Mouse (Mus musculus): Measurements from ENCODE around the gene Scp2.
A peak's percentile ranks its signal among the peaks of the same experiment; 100 is the strongest.

The Scp2 gene

GRCm38 (mm10) chr4:108059601-108060379 is 85.0 kb downstream of the Scp2 start:
- no peak for DNase-seq (ENCODE audit: extremely low spot score)

DNA sequence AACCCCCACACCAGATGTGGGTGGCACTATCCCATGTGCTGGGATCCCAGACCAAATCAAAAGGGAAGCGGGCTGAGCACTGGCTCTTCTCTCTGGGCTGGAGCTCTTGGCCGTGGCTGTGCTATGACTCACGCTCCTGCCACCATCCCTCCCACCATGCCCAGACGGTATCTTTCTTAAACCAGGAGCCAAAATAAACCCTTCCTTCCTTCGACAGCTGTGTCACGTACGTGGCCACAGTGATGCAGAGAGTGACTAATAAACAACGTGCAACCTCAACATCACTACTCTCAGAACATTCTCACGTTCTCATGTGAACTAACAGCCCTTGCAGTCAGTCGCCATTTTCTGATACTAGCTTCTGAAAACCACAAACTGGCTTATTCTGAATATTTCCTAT is 86.6 kb downstream of the Scp2 start:
- no peak for DNase-seq (ENCODE audit: extremely low spot score)

- no peak for DNase-seq (ENCODE audit: extremely low spot score)
These were observed 87.6 kb downstream of the Scp2 start for GRCm38 (mm10) chr4:108057247-108057646.

DNA sequence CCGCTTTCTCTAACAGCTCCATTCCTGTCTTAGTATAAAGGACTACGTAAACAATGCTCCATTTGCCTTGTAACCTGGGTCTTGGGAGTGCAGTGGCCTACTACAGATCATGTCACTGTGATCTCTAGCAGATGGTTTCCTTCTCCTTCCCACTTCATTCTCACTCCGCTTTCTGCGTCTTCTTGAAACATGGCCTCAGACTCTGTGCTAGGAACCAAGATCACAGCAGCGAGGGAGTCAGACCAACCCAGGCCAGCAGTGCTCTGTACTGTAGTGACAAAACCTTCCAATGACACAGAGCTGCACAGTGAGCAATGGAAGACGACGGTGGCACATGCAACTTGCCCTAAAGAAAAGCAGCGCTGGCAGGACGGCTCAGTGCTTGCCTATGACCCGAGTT is 88.9 kb downstream of the Scp2 start:
- no peak for DNase-seq (ENCODE audit: extremely low spot score)

DNA sequence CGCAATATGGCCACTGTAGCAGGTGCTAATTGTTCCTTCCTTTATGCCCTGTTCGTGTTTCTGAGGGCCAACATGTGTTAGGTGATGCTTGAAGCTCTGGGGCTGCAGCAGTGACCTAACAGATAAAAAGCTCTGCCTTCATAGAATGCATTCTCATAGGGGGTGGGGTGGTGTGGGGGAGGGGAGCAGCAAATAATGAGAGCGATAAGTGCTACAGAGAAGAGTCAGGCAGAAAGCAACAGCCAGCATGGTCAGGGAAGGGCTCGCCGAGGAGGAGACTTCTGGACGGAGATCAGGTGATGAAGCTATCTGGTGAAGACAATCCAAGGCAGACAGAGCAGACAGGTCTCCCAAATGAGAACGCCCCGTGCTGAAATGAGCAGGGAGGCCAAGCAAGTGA is 92.1 kb downstream of the Scp2 start:
- no peak for DNase-seq (ENCODE audit: extremely low spot score)

DNA sequence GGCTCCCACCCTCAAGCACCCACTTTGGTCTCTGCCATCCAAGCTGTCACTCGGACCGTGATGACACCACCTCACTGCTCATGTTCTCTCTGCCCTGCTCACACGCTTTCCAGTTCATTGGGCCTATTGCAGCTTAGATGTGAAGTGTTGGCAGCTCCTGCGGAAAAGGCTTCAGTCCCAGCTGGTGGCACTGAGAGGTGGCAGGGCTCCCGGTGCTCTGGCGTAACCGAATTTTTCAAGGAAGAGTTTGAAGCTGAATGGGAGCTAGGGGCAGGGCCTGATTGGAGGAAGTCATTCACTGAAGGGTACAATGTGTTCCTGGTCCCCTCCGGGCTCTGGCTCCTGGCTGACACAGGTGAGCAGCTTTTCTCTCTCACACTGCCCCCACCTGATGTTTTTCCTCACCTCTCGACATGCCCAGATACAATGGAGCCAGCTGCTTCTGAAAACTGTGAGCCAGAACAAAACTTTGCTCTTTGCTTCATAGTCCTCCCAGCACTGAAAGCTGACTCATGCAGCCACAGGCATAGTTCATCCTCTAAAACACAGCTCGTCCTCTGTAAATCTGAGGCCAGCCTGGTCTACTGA is 93.0 kb downstream of the Scp2 start:
- no peak for DNase-seq (ENCODE audit: extremely low spot score)

- no peak for DNase-seq (ENCODE audit: extremely low spot score)
These were observed 98.7 kb downstream of the Scp2 start for GRCm38 (mm10) chr4:108046136-108046535.

- no peak for DNase-seq (ENCODE audit: extremely low spot score)
These were observed 99.4 kb downstream of the Scp2 start for GRCm38 (mm10) chr4:108045136-108046107.

GRCm38 (mm10) chr4:108037027-108037426 is 107.8 kb downstream of the Scp2 start:
- no peak for DNase-seq (ENCODE audit: extremely low spot score)

DNA sequence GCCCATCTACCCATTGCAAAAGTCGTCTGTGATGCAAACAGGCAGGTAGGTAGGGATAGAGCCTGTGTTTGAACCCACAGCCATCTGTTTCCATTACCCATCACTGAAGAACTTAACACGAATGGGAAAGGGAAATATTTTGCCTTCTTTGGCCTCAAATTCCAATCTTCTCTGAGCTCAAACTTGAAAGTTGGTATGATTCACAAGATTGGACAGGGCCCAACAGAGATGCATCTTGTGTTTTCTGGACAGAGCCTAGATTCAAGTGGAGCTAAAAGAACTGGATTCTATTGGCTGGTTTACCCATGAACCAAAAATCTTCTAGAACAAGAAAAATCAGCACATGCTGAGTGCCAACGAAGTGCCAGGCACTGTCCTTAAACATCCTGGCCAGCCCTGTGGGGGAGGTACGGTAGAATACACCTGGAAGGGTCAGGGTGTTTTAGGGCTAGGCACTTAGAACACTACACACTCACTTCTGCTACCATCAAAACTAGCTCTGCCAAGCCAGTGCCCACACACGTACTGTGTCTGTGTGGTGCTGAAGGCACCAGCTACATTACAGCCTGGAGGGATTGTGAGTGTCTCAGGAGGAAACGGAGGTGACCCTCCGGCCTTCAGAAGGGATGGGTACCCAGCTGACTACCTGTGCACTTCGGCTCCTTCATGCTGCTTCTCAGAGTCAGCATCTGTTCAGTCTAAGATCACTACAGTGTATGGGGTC is 111.6 kb downstream of the Scp2 start:
- DNase-seq (ENCODE audit: extremely low spot score), result no peak

DNA sequence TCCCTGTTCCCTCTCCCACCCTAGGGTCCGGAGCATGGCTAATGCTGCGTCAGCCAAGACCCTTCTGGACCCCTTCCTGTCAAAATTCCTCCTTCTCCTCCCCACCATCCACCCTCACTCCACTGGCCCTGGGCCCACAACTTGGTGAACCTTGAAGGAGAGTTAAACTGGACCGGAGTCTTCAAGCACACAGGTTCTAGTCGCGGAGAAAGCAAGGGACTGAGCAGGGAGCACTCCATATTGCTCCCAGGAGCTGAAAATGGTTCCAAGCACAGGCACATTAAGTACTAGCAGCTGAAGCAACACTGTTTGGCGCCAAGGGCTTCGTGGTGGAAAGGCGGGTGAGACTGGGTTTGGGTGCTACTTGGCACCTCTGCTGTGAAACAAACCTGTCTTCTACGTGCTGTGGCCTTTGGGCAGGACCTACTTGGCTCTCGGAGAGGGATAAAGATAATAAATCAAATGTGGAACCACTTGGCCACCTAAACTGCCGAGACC is 112.4 kb downstream of the Scp2 start:
- peak; percentile 24 for DNase-seq (ENCODE audit: extremely low spot score)

- DNase-seq (ENCODE audit: extremely low spot score), result peak; percentile 31
These were observed 113.1 kb downstream of the Scp2 start for GRCm38 (mm10) chr4:108031502-108032351.

- peak; percentile 19 for DNase-seq (ENCODE audit: extremely low spot score)
These were observed 113.8 kb downstream of the Scp2 start for GRCm38 (mm10) chr4:108030888-108031501.

- DNase-seq (ENCODE audit: extremely low spot score), result no peak
These were observed 118.6 kb downstream of the Scp2 start for GRCm38 (mm10) chr4:108026193-108026592.

GRCm38 (mm10) chr4:108025269-108025668 is 119.5 kb downstream of the Scp2 start:
- DNase-seq (ENCODE audit: extremely low spot score), result peak; percentile 47

DNA sequence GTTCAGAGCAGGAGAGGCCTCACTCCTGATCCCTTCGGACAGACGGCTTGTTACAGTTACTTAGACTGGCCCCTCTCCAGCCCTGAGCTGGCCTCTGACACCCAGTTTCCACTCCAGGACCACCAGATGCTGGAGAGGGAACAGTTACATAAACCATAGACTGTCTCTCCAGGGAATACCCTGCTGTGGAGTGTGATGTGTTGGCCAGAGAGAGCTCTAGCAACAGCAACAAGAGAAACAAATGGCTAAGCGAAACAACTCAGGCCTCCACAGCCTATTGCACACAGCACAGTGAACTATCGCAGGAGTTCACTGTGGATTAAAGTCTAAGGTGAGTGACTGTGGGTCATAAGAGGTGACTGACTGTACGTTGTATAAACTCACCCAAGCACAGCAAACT is 120.2 kb downstream of the Scp2 start:
- no peak for DNase-seq (ENCODE audit: extremely low spot score)

GRCm38 (mm10) chr4:108023186-108023585 is 121.6 kb downstream of the Scp2 start:
- no peak for DNase-seq (ENCODE audit: extremely low spot score)

GRCm38 (mm10) chr4:108020178-108020577 is 124.6 kb downstream of the Scp2 start:
- no peak for DNase-seq (ENCODE audit: extremely low spot score)

GRCm38 (mm10) chr4:108018961-108019921 is 125.6 kb downstream of the Scp2 start:
- no peak for DNase-seq (ENCODE audit: extremely low spot score)
